Comparison of ENCODE assay signal across 10 mouse cellular contexts in the genomic region with DNA sequence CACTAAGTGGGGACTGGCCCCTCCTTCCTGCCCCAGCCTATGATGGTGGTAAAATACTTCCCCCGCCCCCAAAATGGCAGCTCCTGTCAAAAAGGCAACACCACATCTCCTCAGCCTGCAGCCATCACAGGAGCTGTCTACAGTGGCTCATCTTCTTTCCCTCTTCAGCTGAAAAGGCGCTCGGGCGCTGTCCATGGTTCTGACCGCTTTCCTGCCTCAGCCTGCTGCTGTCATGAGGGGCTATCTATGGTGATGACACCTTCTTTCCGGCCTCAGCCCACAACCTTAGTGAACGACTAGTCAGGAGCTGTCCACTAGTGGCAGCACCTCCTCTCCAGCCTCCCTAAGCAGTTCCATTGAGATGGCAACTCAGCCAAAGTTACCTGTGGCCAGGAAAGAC. TPM values are rescaled to one million over a fixed set of nuclear protein-coding genes. Genes with fewer than 3 reads are reported as not detected.
DNase-seq lines count a peak whose midpoint lies in the region; ATAC-seq and TF ChIP-seq lines count a peak whose summit lies in the region.
"Had no signal": no experiment of that assay in that cellular context is flagged by ENCODE, and none has a peak within 500 bp of the region (broad histone marks: within the 10 kb centered on the region; RNA-seq: fewer than 3 reads in every experiment).

No protein-coding gene starts in this region.

- no peak overlapping the region for H3K4me3 ChIP-seq in lung, embryonic 14.5 days (ENCODE audit: low read depth, low read length)
- H3K4me3 ChIP-seq: embryonic facial prominence, embryonic 15.5 days had no signal

- no peaks in the 10 kb centered on the region for H3K4me1 ChIP-seq in lung, embryonic 14.5 days (ENCODE audit: insufficient read depth)
- H3K4me1 ChIP-seq: embryonic facial prominence, embryonic 15.5 days had no signal

- no peaks in the 10 kb centered on the region for H3K27me3 ChIP-seq in lung, embryonic 14.5 days (ENCODE audit: insufficient read depth, low read length)
- H3K27me3 ChIP-seq: embryonic facial prominence, embryonic 15.5 days had no signal

- no peaks in the 10 kb centered on the region for H3K9me3 ChIP-seq in lung, embryonic 14.5 days (ENCODE audit: low read depth, low read length)
- H3K9me3 ChIP-seq: embryonic facial prominence, embryonic 15.5 days had no signal

- no peak overlapping the region for H3K27ac ChIP-seq in lung, embryonic 14.5 days (ENCODE audit: low read depth)
- H3K27ac ChIP-seq: embryonic facial prominence, embryonic 15.5 days; macrophage had no signal

- peak; percentile 91 for DNase-seq in lung, embryonic 14.5 days
- DNase-seq in lung, adult 18-20 months, result no peak
- DNase-seq in WW6 (ENCODE audit: low read depth, low spot score), result peak; percentile 57
- peak; percentile 59 for DNase-seq in forelimb bud, embryonic 11.5 days (ENCODE audit: low read depth, low spot score)
- DNase-seq in right cerebral cortex, postnatal 36 days (ENCODE audit: low spot score in 2 of 2), result no peak
- DNase-seq in layer of hippocampus, adult 9-10 months (ENCODE audit: low spot score), result no peak
- DNase-seq in cerebellum, postnatal 14 days, result no peak

- no peak overlapping the region for H3K4me2 ChIP-seq in lung, embryonic 14.5 days
- H3K4me2 ChIP-seq: embryonic facial prominence, embryonic 15.5 days had no signal

- no peak overlapping the region for H3K9ac ChIP-seq in lung, embryonic 14.5 days
- H3K9ac ChIP-seq: embryonic facial prominence, embryonic 15.5 days had no signal

- ATAC-seq in lung, embryonic 14.5 days (ENCODE audit: insufficient read depth), result no peak
- peak; percentile 40; the same call in 1 of the 2 replicates for ATAC-seq in megakaryocyte, adult 5-6 weeks (ENCODE audit: poor library complexity, severe bottlenecking)

- WGBS in lung, embryonic 14.5 days, result 8% methylated on average over 7 of the region's 7 CpGs

- no peaks in the 10 kb centered on the region for H3K36me3 ChIP-seq in lung, embryonic 14.5 days (ENCODE audit: insufficient read depth)
- H3K36me3 ChIP-seq: embryonic facial prominence, embryonic 15.5 days had no signal

- TF ChIP-seq CTCF in lung, embryonic 14.5 days (IDR thresholded peaks at IDR 0.05; ENCODE audit: low read depth), result no peak

RNA-seq across cellular contexts. Expression of a gene that starts 23.0 kb away (rescaled TPM):
- 3.9 and 4.7 TPM in 2 replicates for polyA plus RNA-seq in lung, embryonic 14.5 days (2014; fragmentation: Nextera tagmentation; extraction: Ambion mirVana)
- total RNA-seq in megakaryocyte, adult 5-6 weeks (2015), result 0.73 TPM in 1 of 2 replicates, not detected in the other
- total RNA-seq in megakaryocyte, adult 5-6 weeks (2017), result 0.04 TPM in 1 of 2 replicates, not detected in the other

RNA-seq across cellular contexts. Expression of a gene that starts 23.1 kb away (rescaled TPM):
- 24.4 and 30.1 TPM in 2 replicates for polyA plus RNA-seq in lung, embryonic 14.5 days (2014; fragmentation: Nextera tagmentation; extraction: Ambion mirVana)
- 12.8 and 14.7 TPM in 2 replicates for total RNA-seq in megakaryocyte, adult 5-6 weeks (2015)
- total RNA-seq in megakaryocyte, adult 5-6 weeks (2017), result 11.8 and 13.3 TPM in 2 replicates

Comparison
In these comparisons a context has a peak if more than half of its experiments do, and no peak if none do; other contexts are left out.
1. DNase-seq: peak in lung, embryonic 14.5 days (single experiment), WW6 (single experiment) and forelimb bud, embryonic 11.5 days (single experiment); none in lung, adult 18-20 months (0 of 2), right cerebral cortex, postnatal 36 days (0 of 2), layer of hippocampus, adult 9-10 months (single experiment) and cerebellum, postnatal 14 days (0 of 2).